ENCODE assay signal across 9 mouse cellular contexts in the genomic region with DNA sequence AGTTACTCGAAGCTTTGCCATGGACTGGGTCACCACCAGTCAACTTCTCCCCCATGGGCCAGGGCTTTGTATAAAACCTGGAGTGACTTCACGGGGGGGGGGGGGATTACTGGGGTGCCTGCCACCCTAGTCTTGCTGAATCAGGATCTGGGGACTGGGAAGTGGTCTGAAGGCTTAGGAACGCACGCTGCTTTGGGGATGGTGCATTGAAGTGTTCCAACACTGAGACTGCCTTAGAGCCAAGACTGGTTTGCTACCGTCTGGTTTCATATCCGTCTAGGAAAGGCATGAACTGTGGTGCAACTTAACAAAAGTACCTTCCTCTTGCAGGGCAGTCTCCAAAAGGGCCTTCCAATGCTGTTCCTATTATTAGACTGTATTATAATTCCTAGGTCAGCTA. TPM values are rescaled to one million over a fixed set of nuclear protein-coding genes. Genes with fewer than 3 reads are reported as not detected.
DNase-seq lines count a peak whose midpoint lies in the region; ATAC-seq and TF ChIP-seq lines count a peak whose summit lies in the region.
"Had no signal": no experiment of that assay in that cellular context is flagged by ENCODE, and none has a peak within 500 bp of the region (broad histone marks: within the 10 kb centered on the region; RNA-seq: fewer than 3 reads in every experiment).

No protein-coding gene starts in this region.

- intact Hi-C loops in heart, postnatal 36 days (cut with DNase I), result loop anchor here (2.0 kb wide), 1 partner anchor 17 kb away; no protein-coding TSS in a partner anchor

- H3K4me2 ChIP-seq in heart, embryonic 12.5 days, result peak overlapping the region; percentile 84
- H3K4me2 ChIP-seq in forebrain, postnatal 0 days (ENCODE audit: low read depth), result peak overlapping the region; percentile 70; the same call in 1 of the 2 replicates

- H3K27me3 ChIP-seq in heart, embryonic 12.5 days (replicated peaks), result no peaks in the 10 kb centered on the region
- H3K27me3 ChIP-seq in forebrain, postnatal 0 days (ENCODE audit: insufficient read depth, low read length), result no peaks in the 10 kb centered on the region

- no peak overlapping the region for H3K4me3 ChIP-seq in heart, embryonic 12.5 days
- peak overlapping the region; percentile 62; the same call in 1 of the 2 replicates for H3K4me3 ChIP-seq in forebrain, postnatal 0 days (ENCODE audit: low read depth, low read length)

- WGBS in heart, embryonic 12.5 days, result 42% methylated on average over 6 of the region's 6 CpGs
- 39% methylated on average over 6 of the region's 6 CpGs for WGBS in forebrain, postnatal 0 days

- peaks cover 6% of the 10 kb centered on the region for H3K4me1 ChIP-seq in heart, embryonic 12.5 days (replicated peaks)
- H3K4me1 ChIP-seq in forebrain, postnatal 0 days (ENCODE audit: insufficient read depth), result peaks cover 10% of the 10 kb centered on the region

- ATAC-seq in heart, embryonic 12.5 days (ENCODE audit: insufficient number of reproducible peaks, low FRiP score), result no peak
- no peak for ATAC-seq in forebrain, postnatal 0 days
- ATAC-seq in megakaryocyte, adult 5-6 weeks (ENCODE audit: poor library complexity, severe bottlenecking), result peak; percentile 30

- H3K36me3 ChIP-seq in heart, embryonic 12.5 days, result peaks cover 36% of the 10 kb centered on the region
- H3K36me3 ChIP-seq in forebrain, postnatal 0 days (ENCODE audit: insufficient read depth), result peaks cover 35% of the 10 kb centered on the region

- peak overlapping the region; percentile 83 for H3K9ac ChIP-seq in heart, embryonic 12.5 days
- no peak overlapping the region for H3K9ac ChIP-seq in forebrain, postnatal 0 days

- H3K27ac ChIP-seq in heart, embryonic 12.5 days (ENCODE audit: poor library complexity, severe bottlenecking), result no peak overlapping the region
- H3K27ac ChIP-seq in forebrain, postnatal 0 days (ENCODE audit: low read depth, low read length), result no peak overlapping the region

- no peak for TF ChIP-seq CTCF in forebrain, postnatal 0 days (IDR thresholded peaks at IDR 0.05; ENCODE audit: low read depth)

- no peaks in the 10 kb centered on the region for H3K9me3 ChIP-seq in heart, embryonic 12.5 days (replicated peaks)
- H3K9me3 ChIP-seq in forebrain, postnatal 0 days (ENCODE audit: low read length), result no peaks in the 10 kb centered on the region

- DNase-seq in heart, postnatal 36 days, result no peak
- peak; percentile 2 for DNase-seq in Muller cell, postnatal 12 days (ENCODE audit: inconsistent ontology term)
- DNase-seq in forebrain, postnatal 0 days, result no peak
- DNase-seq in embryo, embryonic 9.5 days (ENCODE audit: extremely low spot score), result no peak
- DNase-seq in cerebellum, postnatal 36 days, result no peak
- DNase-seq in cerebellum, adult 11-12 months, result no peak
- DNase-seq: thymus, adult 18-20 months had no signal

RNA-seq across cellular contexts. Expression of a gene that starts 1.4 kb away (rescaled TPM):
- polyA plus RNA-seq in heart, embryonic 12.5 days (2016; fragmentation: Nextera tagmentation; extraction: Ambion mirVana), result 78.2 and 80.4 TPM in 2 replicates
- 10 to 100 TPM; 55.3 to 59.9 TPM for total RNA-seq in heart, postnatal 36 days (2021)
- total RNA-seq in forebrain, postnatal 0 days (2014; rRNA removed), result 40.1 and 44.6 TPM in 2 replicates
- 127 and 147 TPM in 2 replicates for polyA plus RNA-seq in forebrain, postnatal 0 days (2015; fragmentation: Nextera tagmentation; extraction: Ambion mirVana)
- 28.2 and 36.8 TPM in 2 replicates for total RNA-seq in megakaryocyte, adult 5-6 weeks (2015)
- total RNA-seq in megakaryocyte, adult 5-6 weeks (2017), result 36.5 and 56.0 TPM in 2 replicates

RNA-seq across cellular contexts. Expression of a gene that starts 10.9 kb away (rescaled TPM):
- polyA plus RNA-seq in heart, embryonic 12.5 days (2016; fragmentation: Nextera tagmentation; extraction: Ambion mirVana), result 0.15 TPM in 1 of 2 replicates, not detected in the other
- not detected for total RNA-seq in heart, postnatal 36 days (2021)
- total RNA-seq in forebrain, postnatal 0 days (2014; rRNA removed), result not detected in 2 replicates
- polyA plus RNA-seq in forebrain, postnatal 0 days (2015; fragmentation: Nextera tagmentation; extraction: Ambion mirVana), result not detected in 2 replicates
- total RNA-seq in megakaryocyte, adult 5-6 weeks (2015), result not detected in 2 replicates
- total RNA-seq in megakaryocyte, adult 5-6 weeks (2017), result 1.4 TPM in 1 of 2 replicates, not detected in the other

RNA-seq across cellular contexts. Expression of a gene that starts 19.2 kb away (rescaled TPM):
- polyA plus RNA-seq in heart, embryonic 12.5 days (2016; fragmentation: Nextera tagmentation; extraction: Ambion mirVana), result 37.5 and 40.4 TPM in 2 replicates
- total RNA-seq in heart, postnatal 36 days (2021), result 10 to 100 TPM; 20.7 to 25.2 TPM
- total RNA-seq in forebrain, postnatal 0 days (2014; rRNA removed), result 31.9 and 32.2 TPM in 2 replicates
- polyA plus RNA-seq in forebrain, postnatal 0 days (2015; fragmentation: Nextera tagmentation; extraction: Ambion mirVana), result 49.8 and 50.0 TPM in 2 replicates
- total RNA-seq in megakaryocyte, adult 5-6 weeks (2015), result 32.9 and 40.2 TPM in 2 replicates
- 101 and 115 TPM in 2 replicates for total RNA-seq in megakaryocyte, adult 5-6 weeks (2017)

RNA-seq across cellular contexts. Expression of a gene that starts 19.2 kb away (rescaled TPM):
- polyA plus RNA-seq in heart, embryonic 12.5 days (2016; fragmentation: Nextera tagmentation; extraction: Ambion mirVana), result 61.2 and 65.4 TPM in 2 replicates
- 10 to 100 TPM; 47.9 to 58.1 TPM for total RNA-seq in heart, postnatal 36 days (2021)
- 32.5 and 32.7 TPM in 2 replicates for total RNA-seq in forebrain, postnatal 0 days (2014; rRNA removed)
- 49.9 and 66.4 TPM in 2 replicates for polyA plus RNA-seq in forebrain, postnatal 0 days (2015; fragmentation: Nextera tagmentation; extraction: Ambion mirVana)
- 61.6 and 64.7 TPM in 2 replicates for total RNA-seq in megakaryocyte, adult 5-6 weeks (2015)
- total RNA-seq in megakaryocyte, adult 5-6 weeks (2017), result 40.6 and 54.7 TPM in 2 replicates

RNA-seq across cellular contexts. Expression of a gene that starts 35.3 kb away (rescaled TPM):
- polyA plus RNA-seq in heart, embryonic 12.5 days (2016; fragmentation: Nextera tagmentation; extraction: Ambion mirVana), result 11.1 and 11.7 TPM in 2 replicates
- total RNA-seq in heart, postnatal 36 days (2021), result 10 to 100 TPM; 10.2 to 10.7 TPM
- 2.8 and 5.4 TPM in 2 replicates for total RNA-seq in forebrain, postnatal 0 days (2014; rRNA removed)
- 1.7 and 3.6 TPM in 2 replicates for polyA plus RNA-seq in forebrain, postnatal 0 days (2015; fragmentation: Nextera tagmentation; extraction: Ambion mirVana)
- total RNA-seq in megakaryocyte, adult 5-6 weeks (2015), result 22.9 and 27.2 TPM in 2 replicates
- total RNA-seq in megakaryocyte, adult 5-6 weeks (2017), result 48.4 and 58.0 TPM in 2 replicates
